Mouse (Mus musculus) bone marrow macrophage, adult 2 months (primary cell): ENCODE measurements around the gene Ankrd6.

Source experiments
- CTCF ChIP-seq: IDR thresholded peaks from 2 replicates; pipeline ENCODE4 v1.5.1; 2012; ENCODE audit warnings: low read depth, mild to moderate bottlenecking, low read length, moderate library complexity
- POLR2A ChIP-seq: IDR thresholded peaks from 2 replicates; pipeline ENCODE4 v1.6.1; 2012; ENCODE audit warnings: mild to moderate bottlenecking, low read depth, low read length, borderline replicate concordance

- TF ChIP-seq POLR2A: no peak
- no peak for TF ChIP-seq CTCF
Measured at GRCm38 (mm10) chr4:32864131-32864866, 86.3 kb downstream of the Ankrd6 start.
